Mouse (Mus musculus) lung, embryonic 16.5 days (tissue): Measurements from ENCODE around the gene Ten1. TPM values are rescaled to one million over a fixed set of nuclear protein-coding genes. Genes with fewer than 3 reads are reported as not detected.

ENCODE experiments used
- ATAC-seq: fragments of 200-750 bp; cut with Nextera tagmentation; 2 replicates; pipeline ENCODE4 v1.8.0; 2017; ENCODE audit warnings: low read depth, mild to moderate bottlenecking, moderate library complexity
- H3K27ac ChIP-seq: fragments of 300-500 bp; sonication (generic); 2 replicates; pipeline ENCODE4 v1.5.1; 2014; ENCODE audit warnings: mild to moderate bottlenecking, control low read depth, low read length
- H3K27me3 ChIP-seq: fragments of 300-500 bp; sonication (generic); 2 replicates; pipeline ENCODE4 v1.6.1; 2014; ENCODE audit warnings: low read depth, low read length, mixed read lengths; ENCODE audit not compliant: control insufficient read depth, insufficient read depth
- H3K36me3 ChIP-seq: fragments of 300-500 bp; sonication (generic); 2 replicates; pipeline ENCODE4 v1.6.1; 2014; ENCODE audit warnings: low read length; ENCODE audit not compliant: control insufficient read depth, insufficient read depth
- H3K4me1 ChIP-seq: fragments of 300-500 bp; sonication (generic); replicated peaks from 2 replicates; pipeline ENCODE4 v1.6.1; 2014; ENCODE audit warnings: low read length, mixed read lengths; ENCODE audit not compliant: control insufficient read depth, insufficient read depth
- H3K4me2 ChIP-seq: fragments of 300-500 bp; sonication (generic); 2 replicates; pipeline ENCODE4 v1.6.1; 2014; ENCODE audit warnings: low read depth, low read length, control low read depth
- H3K4me3 ChIP-seq: fragments of 300-500 bp; sonication (generic); 2 replicates; pipeline ENCODE4 v1.5.1; 2014; ENCODE audit warnings: mild to moderate bottlenecking, low read length, control low read depth
- H3K9ac ChIP-seq: fragments of 300-500 bp; sonication (generic); 2 replicates; pipeline ENCODE4 v1.6.1; 2014; ENCODE audit warnings: low read length, control low read depth
- H3K9me3 ChIP-seq: fragments of 300-500 bp; sonication (generic); 2 replicates; pipeline ENCODE4 v1.6.1; 2016; ENCODE audit warnings: low read length; ENCODE audit not compliant: control insufficient read depth
- WGBS: fragments of 180-500 bp; shearing (Covaris S2); extraction: QIAGEN DNeasy Blood & Tissue Kit; methylation state at CpG from one replicate; pipeline ENCODE4 v1.1.7; 2014; 5-methylcytosine and 5-hydroxymethylcytosine counted together
- polyA plus RNA-seq: library from polyadenylated mRNA; unstranded; fragments of >200 nt; fragmentation: Nextera tagmentation; extraction: Ambion mirVana; gene quantifications from 2 replicates; pipeline ENCODE4 v1.2.1, GENCODE M21; 2015

Gene Ten1
- 74.9 and 87.3 TPM in 2 replicates for polyA plus RNA-seq

DNA sequence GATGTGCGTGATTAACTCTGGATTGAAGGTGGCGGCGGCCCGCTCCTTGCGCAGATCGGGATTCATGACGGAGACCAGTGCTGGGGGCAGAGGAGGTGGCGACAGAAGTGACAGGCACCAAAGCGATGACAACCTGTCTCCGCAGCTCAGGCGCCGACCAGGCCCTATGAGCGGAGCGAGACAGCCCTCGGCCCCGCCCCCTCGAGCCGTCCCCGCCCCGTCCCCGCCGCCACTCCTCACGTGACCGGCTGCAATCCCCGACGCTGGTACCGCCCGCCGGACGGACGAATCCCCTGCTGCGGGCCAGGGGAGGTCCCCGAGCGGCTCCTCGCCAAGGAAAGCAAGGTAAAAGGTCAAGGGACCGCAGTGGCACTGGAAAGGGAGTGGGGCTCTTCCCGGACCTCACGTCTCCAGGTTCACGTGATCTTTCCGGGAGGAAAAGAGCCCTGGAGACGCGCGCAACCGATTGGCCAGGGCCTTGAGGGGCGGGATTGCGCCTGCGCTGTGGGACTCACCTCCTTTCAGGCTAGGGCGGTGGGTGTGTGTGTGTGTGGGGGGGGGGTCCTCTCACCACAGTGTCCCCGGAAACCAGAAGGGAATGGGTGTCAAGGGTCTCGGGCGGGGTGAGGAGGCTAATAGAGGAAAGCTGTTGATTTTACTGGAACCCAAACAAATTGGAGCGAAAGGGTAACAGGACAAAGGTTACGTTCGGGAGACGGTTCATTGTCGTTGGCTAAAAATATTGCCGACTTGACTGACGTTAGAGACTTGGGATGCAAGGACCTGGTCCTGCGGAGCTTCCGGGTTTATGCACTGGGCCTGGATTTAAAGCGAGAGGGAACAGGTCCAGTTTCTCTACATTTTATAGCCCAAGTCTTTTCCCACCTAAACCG is at the start of gene Ten1, which contains the start of gene Acox1:
Gene Ten1, plus strand, starts transcription at position 217 of the 893 bp plus-strand sequence.
Gene Acox1, minus strand, starts transcription at position 407 of the 893 bp plus-strand sequence.
- ATAC-seq = peak; percentile 99
- Histone ChIP-seq H3K4me3 (peak within 1 kb of the TSS; percentile 86), H3K9ac (peak within 1 kb of the TSS; percentile 93), H3K4me2 (peak within 1 kb of the TSS; percentile 83), H3K27ac (peak within 1 kb of the TSS; percentile 97), H3K27me3 (no peaks in the 10 kb centered on the region), H3K9me3 (no peaks in the 10 kb centered on the region), H3K4me1 (peaks cover 8% of the 10 kb centered on the region), H3K36me3 (no peaks in the 10 kb centered on the region)
- under 1% methylated on average over 62 of the region's 62 CpGs for WGBS

- Histone ChIP-seq H3K9ac (no peak overlapping the region), H3K9me3 (no peaks in the 10 kb centered on the region), H3K27ac (no peak overlapping the region), H3K4me2 (no peak overlapping the region), H3K4me1 (0 out of 2 replicates have a peak, but pooled peaks cover 4% of the 10 kb centered on the region), H3K27me3 (no peaks in the 10 kb centered on the region), H3K36me3 (peaks cover 37% of the 10 kb centered on the region), H3K4me3 (no peak overlapping the region)
- no peak for ATAC-seq
- WGBS = 81% methylated on average over 6 of the region's 6 CpGs
These were observed 49.3 kb upstream of the Ten1 start for GRCm38 (mm10) chr11:116149341-116149740.

GRCm38 (mm10) chr11:116150960-116151359 is 47.7 kb upstream of the Ten1 start:
- Histone ChIP-seq H3K36me3 (peaks cover 36% of the 10 kb centered on the region), H3K27me3 (no peaks in the 10 kb centered on the region), H3K9me3 (no peaks in the 10 kb centered on the region), H3K4me1 (no peaks in the 10 kb centered on the region), H3K4me2 (no peak overlapping the region), H3K4me3 (no peak overlapping the region), H3K27ac (no peak overlapping the region), H3K9ac (no peak overlapping the region)
- ATAC-seq = no peak
- 86% methylated on average over 2 of the region's 2 CpGs for WGBS

DNA sequence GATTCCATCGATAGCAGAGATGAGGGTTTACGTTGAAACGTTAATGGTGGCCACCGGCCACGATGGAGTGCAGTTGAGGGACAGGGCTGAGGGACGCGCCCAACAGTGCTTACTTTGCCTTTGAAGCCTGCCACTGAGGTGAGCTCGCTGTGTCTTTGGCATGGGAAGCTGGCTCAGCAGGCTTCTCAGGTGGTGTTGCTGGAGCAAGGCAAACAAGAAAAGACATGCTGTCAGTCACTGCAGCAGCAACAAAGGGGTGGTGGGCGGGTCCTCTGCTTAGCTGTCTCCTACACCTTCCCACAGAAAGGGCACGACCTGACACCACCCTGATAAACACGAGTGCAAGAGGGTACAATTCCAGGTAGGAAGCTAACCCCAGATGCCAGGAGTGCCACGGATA is 37.3 kb upstream of the Ten1 start:
- Histone ChIP-seq H3K4me1 (peaks cover 8% of the 10 kb centered on the region; the same call in 1 of the 2 replicates), H3K4me2 (no peak overlapping the region), H3K4me3 (no peak overlapping the region), H3K9me3 (no peaks in the 10 kb centered on the region), H3K36me3 (peaks cover 9% of the 10 kb centered on the region), H3K9ac (no peak overlapping the region), H3K27ac (no peak overlapping the region), H3K27me3 (no peaks in the 10 kb centered on the region)
- ATAC-seq = no peak
- WGBS = 54% methylated on average over 12 of the region's 12 CpGs

GRCm38 (mm10) chr11:116162146-116162545 is 36.5 kb upstream of the Ten1 start:
- Histone ChIP-seq H3K9me3 (no peaks in the 10 kb centered on the region), H3K27ac (no peak overlapping the region), H3K36me3 (peaks cover 9% of the 10 kb centered on the region), H3K4me1 (peaks cover 15% of the 10 kb centered on the region), H3K4me3 (no peak overlapping the region), H3K27me3 (no peaks in the 10 kb centered on the region), H3K4me2 (no peak overlapping the region), H3K9ac (no peak overlapping the region)
- 0 out of 2 replicates have a peak, but pooled peaks have one; percentile 52 for ATAC-seq
- 65% methylated on average over 10 of the region's 10 CpGs for WGBS

DNA sequence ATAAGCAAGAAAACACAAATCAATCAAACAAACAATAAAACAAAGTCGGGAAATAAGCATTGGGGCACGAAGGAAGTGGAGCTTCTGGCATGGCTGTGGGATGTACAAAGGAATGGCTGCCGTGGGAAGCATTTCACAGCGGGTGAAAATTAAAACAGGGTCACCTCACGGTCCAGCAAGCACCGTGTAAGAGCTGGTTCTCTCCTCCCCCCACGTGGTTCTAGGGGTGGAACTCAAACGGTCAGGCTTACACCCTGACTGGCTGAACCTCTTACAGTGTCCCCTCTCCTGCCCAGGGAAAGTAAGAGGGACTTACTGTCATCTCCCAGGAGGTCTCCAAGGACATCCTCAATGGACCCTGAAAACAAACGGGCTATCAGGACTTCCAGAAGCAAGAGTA is 35.7 kb upstream of the Ten1 start:
- H3K4me2 ChIP-seq = no peak overlapping the region
- H3K27ac ChIP-seq = no peak overlapping the region
- H3K27me3 ChIP-seq = no peaks in the 10 kb centered on the region
- peaks cover 15% of the 10 kb centered on the region for H3K4me1 ChIP-seq
- H3K4me3 ChIP-seq = no peak overlapping the region
- H3K36me3 ChIP-seq = peaks cover 9% of the 10 kb centered on the region
- H3K9me3 ChIP-seq = no peaks in the 10 kb centered on the region
- H3K9ac ChIP-seq = no peak overlapping the region
- 49% methylated on average over 9 of the region's 9 CpGs for WGBS
- ATAC-seq = no peak

DNA sequence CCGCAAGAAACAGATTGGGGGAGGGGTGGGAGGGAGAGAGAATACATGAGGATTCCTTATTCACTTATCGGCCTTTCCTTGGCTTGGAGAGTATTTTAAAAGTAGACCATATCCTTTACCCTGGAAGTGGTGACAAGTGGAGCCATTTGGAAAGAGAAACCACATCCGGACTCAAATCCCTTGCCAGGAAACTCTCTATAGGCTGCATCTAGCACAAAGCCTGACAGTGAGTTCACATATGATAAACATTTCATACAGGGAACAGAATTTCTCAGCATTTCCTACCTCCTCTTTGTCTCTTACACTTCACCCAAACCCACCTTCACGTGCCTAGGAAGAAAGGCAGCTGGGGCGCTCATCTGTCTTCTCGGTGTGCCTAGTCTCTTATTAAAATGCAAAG is 31.4 kb upstream of the Ten1 start:
- H3K36me3 ChIP-seq = peaks cover 3% of the 10 kb centered on the region; the same call in 1 of the 2 replicates

DNA sequence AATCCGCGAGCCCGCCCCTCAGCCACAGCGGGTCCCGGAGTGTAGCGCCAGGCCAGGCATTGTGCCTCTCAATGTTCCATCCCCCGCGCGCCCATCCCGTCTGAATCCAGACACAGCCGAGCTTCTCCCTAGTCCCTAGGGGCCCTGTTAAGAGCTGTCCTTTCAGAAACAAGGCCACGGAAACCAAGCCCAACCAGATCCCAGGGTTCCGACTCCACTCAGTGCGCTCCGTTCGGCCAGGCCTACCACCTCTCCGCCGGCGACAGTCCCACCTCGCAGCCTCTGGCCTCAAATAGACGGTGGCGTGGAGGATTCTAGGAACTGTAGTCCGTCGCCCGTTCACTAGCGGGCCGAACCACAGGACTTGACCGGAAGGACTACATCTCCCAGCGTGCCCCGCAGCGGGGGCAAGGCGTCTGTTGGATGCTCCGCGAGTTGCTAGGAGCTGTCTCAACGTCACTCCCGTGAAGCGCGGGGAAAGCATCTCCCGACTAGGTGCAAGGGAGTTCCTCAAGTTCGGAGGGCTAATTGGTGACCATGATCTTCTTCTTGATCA is 30.7 kb upstream of the Ten1 start, which contains the start of gene Fbf1:
Gene Fbf1, minus strand, starts transcription at position 283 of the 556 bp plus-strand sequence.
- Histone ChIP-seq H3K4me3 (peak within 1 kb of the TSS; percentile 73), H3K4me2 (peak within 1 kb of the TSS; percentile 76), H3K4me1 (peaks cover 12% of the 10 kb centered on the region), H3K9ac (peak within 1 kb of the TSS; percentile 90), H3K36me3 (peaks cover 6% of the 10 kb centered on the region), H3K9me3 (no peaks in the 10 kb centered on the region), H3K27me3 (no peaks in the 10 kb centered on the region), H3K27ac (peak within 1 kb of the TSS; percentile 95)
- ATAC-seq = peak; percentile 98
- under 1% methylated on average over 40 of the region's 40 CpGs for WGBS

More for the DNA sequence above, 31.4 kb upstream of the Ten1 start:
- H3K9ac ChIP-seq = peak overlapping the region; percentile 90
- peak; percentile 34 for ATAC-seq
- peak overlapping the region; percentile 76 for H3K4me2 ChIP-seq
- H3K4me3 ChIP-seq = peak overlapping the region; percentile 73
- peak overlapping the region; percentile 95 for H3K27ac ChIP-seq
- no peaks in the 10 kb centered on the region for H3K9me3 ChIP-seq
- WGBS = 2% methylated on average over 6 of the region's 6 CpGs
- H3K27me3 ChIP-seq = no peaks in the 10 kb centered on the region
- peaks cover 13% of the 10 kb centered on the region for H3K4me1 ChIP-seq

DNA sequence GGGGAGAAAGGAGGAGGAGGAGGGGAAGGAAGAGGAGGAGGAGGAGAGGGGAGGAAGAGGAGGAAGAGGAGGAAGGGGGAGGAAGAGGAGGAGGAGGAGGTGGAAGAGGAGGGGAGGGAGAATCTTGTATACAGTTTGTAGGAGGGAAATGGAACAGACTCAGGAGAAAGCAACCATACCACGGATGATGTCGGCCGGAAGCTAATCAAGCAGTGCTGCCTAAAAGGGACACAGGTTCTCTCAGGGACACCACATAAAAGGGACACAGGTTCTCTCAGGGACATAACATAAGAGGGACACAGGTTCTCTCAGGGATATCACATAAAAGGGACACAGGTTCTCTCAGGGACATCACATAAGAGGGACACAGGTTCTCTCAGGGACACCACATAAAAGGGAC is 29.4 kb upstream of the Ten1 start:
- H3K36me3 ChIP-seq = peaks cover 18% of the 10 kb centered on the region
- no peak overlapping the region for H3K9ac ChIP-seq
- H3K4me3 ChIP-seq = no peak overlapping the region
- H3K4me2 ChIP-seq = no peak overlapping the region
- H3K27me3 ChIP-seq = no peaks in the 10 kb centered on the region
- peaks cover 12% of the 10 kb centered on the region for H3K4me1 ChIP-seq
- H3K9me3 ChIP-seq = no peaks in the 10 kb centered on the region
- H3K27ac ChIP-seq = no peak overlapping the region
- 77% methylated on average over 3 of the region's 3 CpGs for WGBS
- ATAC-seq = no peak
